Mouse (Mus musculus) left cerebral cortex, postnatal 14 days (tissue): ENCODE measurements around the gene E030018B13Rik. TPM values are rescaled to one million over a fixed set of nuclear protein-coding genes. Genes with fewer than 3 reads are reported as not detected.

Source experiments
- DNase-seq, 2 experiments: peaks; one replicate each; pipeline ENCODE4 v3.0.0; 2021 to 2022; ENCODE audit warnings: low spot score in 2 of 2, mixed read lengths in 1 of 2
- intact Hi-C: fragments of 180-260 bp; cut with DNase I; formaldehyde crosslinking; loops from one replicate; pipeline ENCODE4 v1.15.1; 2025
- total RNA-seq, 2 experiments: library from RNA; stranded (reverse); gene quantifications; 2 replicates each; pipeline ENCODE4 v1.2.3; 2021

Gene E030018B13Rik
- total RNA-seq, 2 experiments from 2014 or later: not detected

- DNase-seq: no peak
- intact Hi-C loops: loop anchor here (2.0 kb wide), 1 partner anchor 42 kb away; the partner anchor contains the start of gene Klf13
Observed at GRCm38 (mm10) chr7:63896276-63896967, 20.2 kb upstream of the E030018B13Rik start.

- intact Hi-C loops: loop anchor here (2.0 kb wide), 1 partner anchor 42 kb away; the partner anchor contains the start of gene Klf13
Observed at GRCm38 (mm10) chr7:63896968-63897468, 19.6 kb upstream of the E030018B13Rik start.

DNA sequence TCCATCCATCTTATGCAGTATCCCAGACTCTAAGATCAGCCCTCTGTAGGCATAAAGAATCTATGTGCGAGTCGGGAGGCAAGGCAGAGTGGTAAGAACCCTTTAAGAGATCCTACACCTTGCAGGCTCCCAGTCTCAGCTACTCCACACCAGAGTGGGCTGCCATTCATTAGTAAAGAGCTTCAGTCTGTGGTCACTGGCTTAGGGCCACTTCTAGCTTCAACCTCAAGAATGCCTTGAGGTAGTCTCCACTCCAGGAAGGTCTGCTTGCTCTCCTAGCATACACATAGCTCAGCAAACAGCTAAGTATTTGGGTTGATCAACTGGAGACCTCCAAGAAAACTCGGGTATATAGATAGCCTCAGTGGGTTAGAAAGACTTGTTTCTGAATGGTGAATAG is 19.0 kb upstream of the E030018B13Rik start:
- intact Hi-C loops: loop anchor here (2.0 kb wide), 1 partner anchor 41 kb away; the partner anchor contains the start of gene Klf13
- no peak for DNase-seq

More at GRCm38 (mm10) chr7:63896968-63897468, 19.6 kb upstream of the E030018B13Rik start:
- DNase-seq: peak; percentile 92 to 98

DNA sequence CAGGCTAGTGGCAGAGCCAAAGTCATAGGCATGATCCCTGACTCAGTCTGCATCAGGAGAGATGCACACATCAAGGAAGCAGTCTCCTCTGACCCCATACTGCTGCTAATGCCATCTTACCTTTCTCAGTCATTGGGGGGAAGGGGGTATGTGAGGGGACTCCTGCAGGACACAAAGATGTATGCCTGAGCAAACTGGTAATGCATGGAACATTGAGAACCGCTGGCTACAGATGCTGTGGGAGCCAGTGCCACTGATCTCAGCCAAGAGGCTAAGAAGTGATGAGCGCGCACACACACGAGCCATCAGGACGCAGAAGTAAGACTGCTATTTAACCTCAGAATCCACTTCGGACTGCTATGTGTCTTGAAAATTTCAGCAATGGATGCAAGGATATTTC is 18.5 kb upstream of the E030018B13Rik start:
- intact Hi-C loops: no loop called here
- DNase-seq: no peak

GRCm38 (mm10) chr7:63899925-63900324 is 16.7 kb upstream of the E030018B13Rik start:
- no peak for DNase-seq
- intact Hi-C loops: no loop called here

DNA sequence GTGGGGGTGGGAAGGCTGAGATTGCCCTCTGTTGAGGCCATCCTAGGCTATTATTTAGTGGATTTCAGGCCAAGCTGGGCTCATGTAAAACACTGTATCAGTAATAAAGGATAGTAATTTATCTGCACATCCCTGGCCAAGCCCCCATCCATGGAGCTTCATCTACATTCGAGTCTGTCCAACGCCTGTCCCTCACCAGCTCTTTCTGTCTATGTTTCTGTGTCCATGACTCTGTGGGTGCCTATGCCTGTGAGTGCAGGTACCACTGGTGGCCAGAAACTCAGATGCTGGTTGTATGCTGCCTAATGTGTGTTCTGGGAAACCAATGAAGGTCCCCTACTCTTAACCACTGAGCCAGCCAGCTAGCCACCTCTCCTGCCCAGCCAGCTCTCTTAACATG is 16.2 kb upstream of the E030018B13Rik start:
- intact Hi-C loops: no loop called here
- DNase-seq: no peak

DNA sequence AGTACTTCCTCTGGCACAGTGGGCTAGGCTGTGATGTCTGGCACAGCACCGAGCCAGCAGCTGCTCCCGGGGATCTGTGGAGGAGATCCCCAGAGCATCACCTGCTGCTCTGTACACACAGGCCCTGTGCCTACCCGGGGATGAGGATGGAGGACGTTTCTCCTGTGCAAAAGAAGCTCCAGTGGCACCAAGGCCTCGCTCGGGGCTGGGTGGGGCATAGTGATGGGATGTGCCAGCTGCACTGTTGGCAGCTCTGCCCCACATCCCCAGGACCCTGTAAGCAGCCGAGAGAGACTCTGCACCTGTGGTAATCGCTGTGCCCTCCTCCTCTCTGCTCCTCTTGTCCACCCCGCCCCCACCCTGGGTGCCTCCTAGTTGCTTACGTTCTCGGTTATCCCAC is 15.3 kb upstream of the E030018B13Rik start:
- intact Hi-C loops: no loop called here
- peak in 1 of 2 experiments; percentile 43 for DNase-seq

- intact Hi-C loops: no loop called here
- no peak for DNase-seq
Observed at GRCm38 (mm10) chr7:63901942-63902341, 14.7 kb upstream of the E030018B13Rik start.

DNA sequence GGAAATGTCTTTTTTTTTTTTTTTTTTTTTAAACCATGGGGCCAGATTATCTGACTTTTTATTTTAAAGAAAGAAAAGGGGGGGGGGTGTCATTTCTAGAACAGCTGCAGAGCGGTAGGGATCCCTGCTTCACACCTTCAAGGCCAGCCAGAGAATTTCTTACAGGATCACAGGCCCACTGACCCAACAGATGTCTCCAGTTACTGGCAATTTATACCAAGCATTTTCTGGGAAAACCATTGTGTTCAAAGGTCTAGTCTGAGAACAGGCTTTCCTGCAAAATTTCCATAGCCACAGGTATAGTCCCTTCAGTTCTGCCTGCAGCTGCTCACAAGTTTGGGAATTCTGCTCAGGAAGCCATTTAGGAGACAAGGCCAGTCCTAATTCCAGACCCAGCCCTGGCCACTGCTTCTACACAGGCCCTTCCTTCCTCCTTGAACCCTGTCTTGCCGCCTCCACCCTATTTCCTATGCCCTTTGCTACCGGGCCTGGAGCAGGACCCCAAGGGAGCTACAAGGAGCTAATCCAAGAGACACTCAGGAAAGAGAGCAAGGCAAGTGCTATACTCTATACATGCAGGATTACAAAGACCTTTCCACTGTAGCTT is 13.9 kb upstream of the E030018B13Rik start:
- intact Hi-C loops: no loop called here
- no peak for DNase-seq

DNA sequence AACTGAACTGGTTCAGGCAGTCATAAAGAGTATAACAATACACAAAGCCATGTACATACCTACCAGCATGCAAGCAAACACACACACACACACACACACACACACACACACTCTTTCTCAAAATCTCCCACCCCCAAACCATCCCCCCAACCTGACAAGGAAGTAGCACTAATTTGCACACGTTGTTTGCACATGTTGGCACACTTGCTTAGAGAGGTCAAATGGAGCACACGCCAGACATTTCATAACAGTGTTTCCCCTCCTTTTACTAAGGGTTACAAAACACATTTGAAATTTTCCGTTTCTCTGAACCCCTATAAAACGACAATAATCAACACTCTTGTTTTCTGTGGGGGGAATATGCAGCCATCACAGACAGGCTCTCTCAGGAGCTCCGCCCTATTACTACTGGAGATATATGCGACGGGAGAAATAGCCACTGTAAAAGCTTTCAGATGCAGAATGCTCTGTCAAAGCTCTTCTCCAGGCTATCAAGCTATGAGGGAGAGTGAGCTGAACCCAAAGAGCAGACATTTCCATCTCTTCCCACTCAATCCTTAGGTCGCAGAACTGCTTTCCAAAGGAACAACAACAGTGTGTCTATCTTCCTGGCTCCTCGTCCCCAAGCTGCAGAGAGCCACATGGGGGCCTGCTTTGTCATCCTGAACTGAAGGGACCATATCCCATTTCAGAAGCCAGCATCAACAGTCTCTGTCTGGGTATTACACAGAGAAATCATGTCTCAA is 12.8 kb upstream of the E030018B13Rik start:
- DNase-seq: no peak
- intact Hi-C loops: no loop called here

DNA sequence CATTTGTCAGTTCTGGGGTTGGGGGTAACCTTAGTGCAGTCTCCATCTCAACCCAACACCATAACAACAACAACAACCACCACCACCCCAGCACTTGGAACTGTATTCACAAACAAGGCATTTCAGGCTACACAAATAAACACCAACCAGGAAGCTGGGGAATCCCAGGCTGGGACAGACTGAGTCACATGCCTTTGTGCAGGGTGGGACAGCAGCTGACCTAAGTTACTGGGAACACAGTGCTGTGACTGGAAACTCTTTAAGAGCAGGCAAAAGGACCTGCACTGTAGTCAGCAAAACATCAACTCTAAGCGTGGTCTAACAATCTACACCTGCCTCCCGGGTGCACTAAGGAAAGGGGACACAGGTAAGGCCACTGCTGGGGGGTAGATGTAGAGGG is 11.5 kb upstream of the E030018B13Rik start:
- intact Hi-C loops: no loop called here
- DNase-seq: no peak

DNA sequence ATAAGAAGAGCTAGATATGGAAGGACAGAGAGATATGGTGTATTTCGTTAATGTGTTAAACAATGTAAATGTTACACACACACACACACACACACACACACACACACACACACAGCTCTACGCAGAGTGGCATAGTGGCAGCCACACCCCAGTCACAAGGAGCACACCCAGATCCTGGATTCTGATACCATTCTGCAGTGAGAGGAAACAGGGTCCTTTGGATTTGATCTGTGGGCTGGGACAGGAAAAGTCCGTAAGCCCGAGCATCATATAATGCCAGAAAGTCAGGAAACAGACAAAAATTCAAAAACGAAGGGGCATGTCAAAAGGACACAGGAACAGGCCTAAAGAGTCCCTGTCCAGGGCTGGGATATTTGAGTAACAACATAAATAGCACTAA is 11.0 kb upstream of the E030018B13Rik start:
- DNase-seq: no peak
- intact Hi-C loops: no loop called here

DNA sequence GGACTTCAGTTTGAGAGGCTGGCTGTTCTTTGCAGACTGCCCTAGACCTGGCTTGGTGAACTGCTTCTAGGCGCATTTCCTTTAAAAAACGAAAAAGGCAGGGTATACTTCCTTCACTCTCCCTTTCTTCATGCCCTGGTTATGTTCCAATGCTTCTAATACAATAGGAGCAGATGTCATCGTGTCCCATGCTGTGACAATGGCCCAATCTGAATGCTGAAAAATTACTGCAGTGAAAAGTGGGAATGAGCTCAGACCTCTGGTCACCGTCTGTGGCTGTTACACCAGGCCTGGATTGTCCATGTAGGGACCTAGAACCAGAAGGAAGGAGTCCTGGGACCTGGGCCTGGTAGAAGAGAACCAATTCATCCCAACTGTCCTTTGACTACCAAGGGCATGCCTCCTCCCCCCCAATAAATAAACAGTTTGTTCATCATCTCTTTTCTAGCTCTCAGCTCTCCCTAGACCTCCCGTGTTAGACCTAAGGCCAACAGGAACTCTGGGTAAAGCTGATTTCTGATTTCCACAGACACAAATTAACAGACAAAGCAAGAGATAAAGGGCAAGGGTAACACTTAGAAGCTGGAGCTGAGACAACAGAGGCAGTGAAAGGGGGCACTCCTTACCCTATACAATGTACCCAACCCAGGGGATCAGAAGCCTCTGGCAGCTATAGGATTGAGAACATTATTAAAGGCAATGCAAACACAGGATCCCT is 8.7 kb upstream of the E030018B13Rik start:
- DNase-seq: no peak
- intact Hi-C loops: no loop called here

GRCm38 (mm10) chr7:63908496-63909285 is 8.0 kb upstream of the E030018B13Rik start:
- intact Hi-C loops: no loop called here
- no peak for DNase-seq

- intact Hi-C loops: no loop called here
- no peak for DNase-seq
Observed at GRCm38 (mm10) chr7:63910225-63910624, 6.4 kb upstream of the E030018B13Rik start.

DNA sequence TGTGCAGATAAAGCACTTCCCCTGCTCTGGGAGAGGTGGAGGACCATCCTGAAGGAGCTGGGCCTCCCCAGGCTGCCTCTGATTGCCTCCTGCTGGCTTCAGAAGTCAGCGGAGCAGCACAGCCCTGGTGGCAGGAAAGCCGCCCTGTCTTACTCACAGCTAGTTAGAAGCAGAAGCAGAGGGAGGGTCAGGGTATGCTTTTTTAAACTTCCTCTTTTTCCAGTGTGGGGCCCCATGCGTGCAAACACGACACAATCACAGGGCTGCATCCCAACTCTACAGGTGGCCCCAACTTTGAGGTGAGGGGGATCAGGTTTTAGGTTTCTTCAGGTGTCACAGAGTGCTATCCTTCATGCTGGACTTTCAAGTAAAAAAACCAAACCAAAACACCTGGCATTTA is 5.7 kb upstream of the E030018B13Rik start:
- intact Hi-C loops: no loop called here
- DNase-seq: no peak

DNA sequence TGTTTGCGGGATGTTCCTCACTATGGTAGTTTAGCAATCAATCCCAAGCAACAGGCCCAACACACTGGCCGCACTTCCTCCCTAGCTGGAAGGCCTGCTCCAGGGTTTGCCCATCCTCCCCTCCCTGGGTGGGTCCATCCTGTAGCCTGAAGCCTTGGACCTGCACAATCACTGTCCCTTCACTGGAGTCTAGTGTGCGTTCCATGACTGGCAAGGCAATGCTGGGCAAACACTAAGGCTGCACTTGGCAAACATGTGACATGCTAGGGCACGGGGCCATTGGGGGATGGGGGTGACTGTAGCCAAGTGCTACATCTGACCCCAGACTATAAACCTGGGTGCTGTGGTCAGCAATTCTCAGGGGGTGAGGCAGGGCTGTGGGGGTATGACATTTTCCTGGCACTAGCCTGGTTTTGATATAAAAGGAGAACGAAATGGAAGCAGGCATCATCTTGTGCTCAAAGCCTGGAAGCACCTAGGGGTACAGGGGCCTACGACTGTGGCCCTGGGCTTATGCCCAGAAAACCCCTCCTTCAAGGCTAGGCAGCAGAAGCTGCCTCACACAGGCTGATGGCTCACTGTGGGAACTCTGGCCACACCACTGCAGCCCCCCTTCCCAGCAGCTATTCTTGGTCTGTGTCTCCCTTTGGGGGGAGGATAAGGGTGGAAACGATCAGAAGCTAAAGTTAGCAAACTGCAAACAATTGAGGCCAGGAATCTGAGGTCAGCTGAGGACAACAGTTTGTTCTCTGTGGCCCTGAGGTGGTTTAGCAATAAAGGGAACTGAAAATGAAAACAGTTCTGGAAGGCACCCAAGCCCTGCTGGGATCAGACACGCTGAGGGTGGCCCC is 5.0 kb upstream of the E030018B13Rik start:
- intact Hi-C loops: no loop called here

GRCm38 (mm10) chr7:63912234-63912810 is 4.3 kb upstream of the E030018B13Rik start:
- DNase-seq: no peak
- intact Hi-C loops: no loop called here

More for the DNA sequence above, 5.0 kb upstream of the E030018B13Rik start:
- DNase-seq: peak; percentile 49 to 72
